Mouse (Mus musculus): ENCODE measurements around the gene Hoxa11. TPM values are rescaled to one million over a fixed set of nuclear protein-coding genes. Genes with fewer than 3 reads are reported as not detected.

Gene Hoxa11
- total RNA-seq, 1 experiment, result 0.31 TPM

GRCm38 (mm10) chr6:52252016-52252774, 6.6 kb upstream of the Hoxa11 start:
- in situ Hi-C loops (cut with MboI; ENCODE audit: low sequenced_read_pairs in 2 of 2, unreplicated experiment in 2 of 2), result loop anchor here (10.0 to 25.0 kb wide), 2 partner anchors 63 to 1035 kb away; partner anchors contain the start of genes Creb5 (in 1 of the 2) and Evx1 (in 1 of the 2)
- Histone ChIP-seq H3K9ac (ENCODE audit: insufficient read depth, low read depth, low read length, poor library complexity, severe bottlenecking) (no peak overlapping the region), H3K27ac (ENCODE audit: insufficient read depth, low read depth, low read length, poor library complexity, severe bottlenecking) (no peak overlapping the region), H3K9me3 (ENCODE audit: control insufficient read depth, insufficient read depth, low read depth, low read length) (no peaks in the 10 kb centered on the region), H3K4me3 (ENCODE audit: insufficient read depth in 1 of 2, low read depth in 1 of 2, low read length in 2 of 2, poor library complexity in 1 of 2, severe bottlenecking in 1 of 2) (no peak overlapping the region), H3K36me3 (ENCODE audit: control insufficient read depth, insufficient read depth, low read length, poor library complexity, severe bottlenecking) (no peaks in the 10 kb centered on the region), H3K4me1 (ENCODE audit: control insufficient read depth in 2 of 2, insufficient read depth in 2 of 2, low read length in 2 of 2, poor library complexity in 1 of 2) (peaks cover 0 to 2% of the 10 kb centered on the region in 2 experiments; a peak in 1 of 4 replicates)
- no peak for DNase-seq (ENCODE audit: low read depth, low spot score)
- TF ChIP-seq MAFK (IDR thresholded peaks at IDR 0.05; ENCODE audit: insufficient read depth, low read depth, low read length), result no peak
- TF ChIP-seq CHD2 (IDR thresholded peaks at IDR 0.05; ENCODE audit: low read depth, low read length), result no peak
- TF ChIP-seq ZC3H11A (IDR thresholded peaks at IDR 0.05; ENCODE audit: borderline replicate concordance, low read depth, low read length), result no peak
- TF ChIP-seq HCFC1 (IDR thresholded peaks at IDR 0.05; ENCODE audit: borderline replicate concordance, insufficient read depth, low read length), result no peak
- no peak for TF ChIP-seq ZNF384 (IDR thresholded peaks at IDR 0.05; ENCODE audit: low read depth, low read length)

- DNase-seq (ENCODE audit: low read depth, low spot score), result no peak
- in situ Hi-C loops (cut with MboI; ENCODE audit: low sequenced_read_pairs in 2 of 2, unreplicated experiment in 2 of 2), result loop anchor here (10.0 to 25.0 kb wide), 2 partner anchors 63 to 1036 kb away; partner anchors contain the start of genes Creb5 (in 1 of the 2) and Evx1 (in 1 of the 2)
- no peak overlapping the region for H3K9ac ChIP-seq (ENCODE audit: insufficient read depth, low read depth, low read length, poor library complexity, severe bottlenecking)
- H3K27ac ChIP-seq (ENCODE audit: insufficient read depth, low read depth, low read length, poor library complexity, severe bottlenecking), result no peak overlapping the region
- H3K9me3 ChIP-seq (ENCODE audit: control insufficient read depth, insufficient read depth, low read depth, low read length), result no peaks in the 10 kb centered on the region
- no peaks in the 10 kb centered on the region for H3K36me3 ChIP-seq (ENCODE audit: control insufficient read depth, insufficient read depth, low read length, poor library complexity, severe bottlenecking)
- peaks cover 0 to 2% of the 10 kb centered on the region in 2 experiments; a peak in 1 of 4 replicates for H3K4me1 ChIP-seq (ENCODE audit: control insufficient read depth in 2 of 2, insufficient read depth in 2 of 2, low read length in 2 of 2, poor library complexity in 1 of 2)
- no peak overlapping the region for H3K4me3 ChIP-seq (ENCODE audit: insufficient read depth in 1 of 2, low read depth in 1 of 2, low read length in 2 of 2, poor library complexity in 1 of 2, severe bottlenecking in 1 of 2)
- TF ChIP-seq MAFK (IDR thresholded peaks at IDR 0.05; ENCODE audit: insufficient read depth, low read depth, low read length), result no peak
- no peak for TF ChIP-seq ZNF384 (IDR thresholded peaks at IDR 0.05; ENCODE audit: low read depth, low read length)
- no peak for TF ChIP-seq CHD2 (IDR thresholded peaks at IDR 0.05; ENCODE audit: low read depth, low read length)
- no peak for TF ChIP-seq HCFC1 (IDR thresholded peaks at IDR 0.05; ENCODE audit: borderline replicate concordance, insufficient read depth, low read length)
- no peak for TF ChIP-seq ZC3H11A (IDR thresholded peaks at IDR 0.05; ENCODE audit: borderline replicate concordance, low read depth, low read length)
Observed at GRCm38 (mm10) chr6:52251177-52251879, 5.7 kb upstream of the Hoxa11 start.

GRCm38 (mm10) chr6:52249826-52250225, 4.2 kb upstream of the Hoxa11 start:
- in situ Hi-C loops (cut with MboI; ENCODE audit: low sequenced_read_pairs in 2 of 2, unreplicated experiment in 2 of 2), result loop anchor here (10.0 to 25.0 kb wide), 2 partner anchors 65 to 1037 kb away; partner anchors contain the start of genes Creb5 (in 1 of the 2) and Evx1 (in 1 of the 2)
- no peak overlapping the region for H3K9ac ChIP-seq (ENCODE audit: insufficient read depth, low read depth, low read length, poor library complexity, severe bottlenecking)
- no peaks in the 10 kb centered on the region for H3K36me3 ChIP-seq (ENCODE audit: control insufficient read depth, insufficient read depth, low read length, poor library complexity, severe bottlenecking)
- DNase-seq (ENCODE audit: low read depth, low spot score), result no peak
- peaks cover 0 to 2% of the 10 kb centered on the region in 2 experiments; a peak in 1 of 4 replicates for H3K4me1 ChIP-seq (ENCODE audit: control insufficient read depth in 2 of 2, insufficient read depth in 2 of 2, low read length in 2 of 2, poor library complexity in 1 of 2)
- no peak overlapping the region for H3K27ac ChIP-seq (ENCODE audit: insufficient read depth, low read depth, low read length, poor library complexity, severe bottlenecking)
- H3K4me3 ChIP-seq (ENCODE audit: insufficient read depth in 1 of 2, low read depth in 1 of 2, low read length in 2 of 2, poor library complexity in 1 of 2, severe bottlenecking in 1 of 2), result no peak overlapping the region
- H3K9me3 ChIP-seq (ENCODE audit: control insufficient read depth, insufficient read depth, low read depth, low read length), result no peaks in the 10 kb centered on the region
- TF ChIP-seq HCFC1 (IDR thresholded peaks at IDR 0.05; ENCODE audit: borderline replicate concordance, insufficient read depth, low read length) (no peak), ZC3H11A (IDR thresholded peaks at IDR 0.05; ENCODE audit: borderline replicate concordance, low read depth, low read length) (no peak)

GRCm38 (mm10) chr6:52249415-52249738, 3.8 kb upstream of the Hoxa11 start:
- TF ChIP-seq ZNF384 (IDR thresholded peaks at IDR 0.05; ENCODE audit: low read depth, low read length), result no peak
- TF ChIP-seq CHD2 (IDR thresholded peaks at IDR 0.05; ENCODE audit: low read depth, low read length), result no peak
- no peak for TF ChIP-seq MAFK (IDR thresholded peaks at IDR 0.05; ENCODE audit: insufficient read depth, low read depth, low read length)
- TF ChIP-seq HCFC1 (IDR thresholded peaks at IDR 0.05; ENCODE audit: borderline replicate concordance, insufficient read depth, low read length), result no peak
- no peak for TF ChIP-seq ZC3H11A (IDR thresholded peaks at IDR 0.05; ENCODE audit: borderline replicate concordance, low read depth, low read length)
- no peak overlapping the region for H3K9ac ChIP-seq (ENCODE audit: insufficient read depth, low read depth, low read length, poor library complexity, severe bottlenecking)
- no peak for DNase-seq (ENCODE audit: low read depth, low spot score)
- peaks cover 0 to 2% of the 10 kb centered on the region in 2 experiments; a peak in 1 of 4 replicates for H3K4me1 ChIP-seq (ENCODE audit: control insufficient read depth in 2 of 2, insufficient read depth in 2 of 2, low read length in 2 of 2, poor library complexity in 1 of 2)
- H3K9me3 ChIP-seq (ENCODE audit: control insufficient read depth, insufficient read depth, low read depth, low read length), result no peaks in the 10 kb centered on the region
- no peaks in the 10 kb centered on the region for H3K36me3 ChIP-seq (ENCODE audit: control insufficient read depth, insufficient read depth, low read length, poor library complexity, severe bottlenecking)
- H3K27ac ChIP-seq (ENCODE audit: insufficient read depth, low read depth, low read length, poor library complexity, severe bottlenecking), result no peak overlapping the region
- in situ Hi-C loops (cut with MboI; ENCODE audit: low sequenced_read_pairs in 2 of 2, unreplicated experiment in 2 of 2), result no loop called here
- no peak overlapping the region; a peak in 1 of 4 replicates for H3K4me3 ChIP-seq (ENCODE audit: insufficient read depth in 1 of 2, low read depth in 1 of 2, low read length in 2 of 2, poor library complexity in 1 of 2, severe bottlenecking in 1 of 2)
